Mouse (Mus musculus) thymus, adult 18-20 months (tissue): ENCODE measurements around the gene Slc24a4.

Experiments used
- DNase-seq, 2 experiments: peaks; one replicate each; pipeline ENCODE4 v3.0.0; 2022; ENCODE audit warnings: mixed read lengths in 2 of 2

Slc24a4 gene

GRCm38 (mm10) chr12:102286681-102287414 is 158.3 kb downstream of the Slc24a4 start:
- DNase-seq = no peak

GRCm38 (mm10) chr12:102287904-102288602 is 159.5 kb downstream of the Slc24a4 start:
- no peak for DNase-seq

GRCm38 (mm10) chr12:102288846-102289245 is 160.3 kb downstream of the Slc24a4 start:
- no peak for DNase-seq

- DNase-seq = no peak
Measured at GRCm38 (mm10) chr12:102289568-102289967, 161.0 kb downstream of the Slc24a4 start.

- no peak for DNase-seq
Measured at GRCm38 (mm10) chr12:102290662-102291061, 162.1 kb downstream of the Slc24a4 start.

- DNase-seq = peak; percentile 58 to 71
Measured at GRCm38 (mm10) chr12:102291686-102292085, 163.2 kb downstream of the Slc24a4 start.

GRCm38 (mm10) chr12:102292501-102293215 is 164.1 kb downstream of the Slc24a4 start:
- no peak for DNase-seq

- no peak for DNase-seq
Measured at GRCm38 (mm10) chr12:102294634-102295033, 166.1 kb downstream of the Slc24a4 start.

GRCm38 (mm10) chr12:102295230-102295629 is 166.7 kb downstream of the Slc24a4 start:
- peak; percentile 38 to 62 for DNase-seq

- DNase-seq = no peak
Measured at GRCm38 (mm10) chr12:102295662-102296061, 167.1 kb downstream of the Slc24a4 start.

- DNase-seq = no peak
Measured at GRCm38 (mm10) chr12:102296361-102296760, 167.8 kb downstream of the Slc24a4 start.

GRCm38 (mm10) chr12:102296967-102297366 is 168.4 kb downstream of the Slc24a4 start:
- no peak for DNase-seq

- DNase-seq = no peak
Measured at GRCm38 (mm10) chr12:102299209-102299608, 170.7 kb downstream of the Slc24a4 start.

- DNase-seq = no peak
Measured at GRCm38 (mm10) chr12:102301585-102301984, 173.1 kb downstream of the Slc24a4 start.

GRCm38 (mm10) chr12:102302322-102302721 is 173.8 kb downstream of the Slc24a4 start:
- DNase-seq = no peak

GRCm38 (mm10) chr12:102302831-102303351 is 174.4 kb downstream of the Slc24a4 start:
- no peak for DNase-seq

- DNase-seq = no peak
Measured at GRCm38 (mm10) chr12:102303867-102304266, 175.3 kb downstream of the Slc24a4 start.

GRCm38 (mm10) chr12:102305069-102305836 is 176.7 kb downstream of the Slc24a4 start:
- DNase-seq = no peak

GRCm38 (mm10) chr12:102308001-102308456 is 179.5 kb downstream of the Slc24a4 start:
- peak in 1 of 2 experiments; percentile 47 for DNase-seq

GRCm38 (mm10) chr12:102308457-102309011 is 180.0 kb downstream of the Slc24a4 start:
- peak; percentile 62 to 80 for DNase-seq

GRCm38 (mm10) chr12:102309099-102309799 is 180.7 kb downstream of the Slc24a4 start:
- DNase-seq = peak in 1 of 2 experiments; percentile 45
